Mouse (Mus musculus) bone marrow, adult 2 months (tissue): ENCODE measurements around the gene Hoxb1. TPM values are rescaled to one million over a fixed set of nuclear protein-coding genes. Genes with fewer than 3 reads are reported as not detected.

Experiments used
- H3K27ac ChIP-seq: fragments of 200-500 bp; 2 replicates; pipeline ENCODE4 v1.5.1; 2012; ENCODE audit warnings: low read depth, mild to moderate bottlenecking, control low read depth, inconsistent platforms, low read length; ENCODE audit not compliant: control insufficient read depth, poor library complexity, insufficient read depth
- H3K4me1 ChIP-seq: fragments of 200-500 bp; 2 replicates; pipeline ENCODE4 v1.6.1; 2011; ENCODE audit warnings: low read length; ENCODE audit not compliant: control insufficient read depth, insufficient read depth
- H3K4me3 ChIP-seq: fragments of 200-500 bp; replicated peaks from 2 replicates; pipeline ENCODE3; 2011; ENCODE audit warnings: mild to moderate bottlenecking, low read depth, low read length, control low read depth; ENCODE audit not compliant: control insufficient read depth
- CTCF ChIP-seq: fragments of 200-500 bp; IDR thresholded peaks from 2 replicates; pipeline ENCODE4 v1.5.1; 2011; ENCODE audit warnings: low read length, control low read depth; ENCODE audit not compliant: control insufficient read depth, insufficient read depth
- POLR2A ChIP-seq: fragments of 200-500 bp; IDR thresholded peaks from 2 replicates; pipeline ENCODE4 v1.6.1; 2011; ENCODE audit warnings: low read depth, mild to moderate bottlenecking, control low read depth, low read length, borderline replicate concordance; ENCODE audit not compliant: control insufficient read depth
- WGBS: fragments of 180-500 bp; shearing (Covaris S2); methylation state at CpG from one replicate; pipeline ENCODE4 v1.1.7; 2018; 5-methylcytosine and 5-hydroxymethylcytosine counted together
- polyA plus RNA-seq: library from polyadenylated mRNA; stranded (reverse); fragments of >200 nt; gene quantifications from 2 replicates; pipeline ENCODE4 v1.2.4, GENCODE M21; 2011; ENCODE audit warnings: low replicate concordance; ENCODE audit not compliant: missing spikeins, insufficient read depth, insufficient read length

Hoxb1 gene
- not detected in 2 replicates for polyA plus RNA-seq

DNA sequence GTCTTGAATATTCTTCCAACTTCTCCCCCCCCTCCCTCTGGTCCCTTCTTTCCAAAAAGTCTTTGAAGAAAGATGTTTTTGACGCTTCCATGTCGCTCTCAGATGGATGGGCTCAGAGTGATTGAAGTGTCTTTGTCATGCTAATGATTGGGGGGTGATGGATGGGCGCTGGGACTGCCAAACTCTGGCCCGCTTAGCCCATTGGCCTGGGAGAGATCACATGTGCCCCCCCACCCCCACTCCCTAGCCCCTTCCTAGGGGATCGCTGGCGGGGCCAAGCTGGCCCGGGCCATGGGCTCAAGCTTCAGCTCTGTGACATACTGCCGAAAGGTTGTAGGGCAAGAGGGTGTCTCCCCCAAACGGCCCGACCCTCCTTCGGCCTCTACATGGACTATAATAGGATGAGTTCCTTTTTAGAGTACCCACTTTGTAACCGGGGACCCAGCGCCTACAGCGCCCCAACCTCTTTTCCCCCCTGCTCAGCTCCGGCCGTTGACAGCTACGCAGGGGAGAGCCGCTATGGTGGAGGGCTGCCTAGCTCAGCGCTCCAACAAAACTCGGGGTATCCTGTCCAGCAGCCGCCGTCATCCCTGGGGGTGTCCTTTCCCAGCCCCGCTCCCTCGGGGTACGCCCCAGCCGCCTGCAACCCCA is at the start of gene Hoxb1:
TSS of gene Hoxb1 (plus strand) at position 312 of the 651 bp plus-strand sequence.
- 12% methylated on average over 26 of the region's 26 CpGs for WGBS
- TF ChIP-seq CTCF = no peak
- TF ChIP-seq POLR2A = no peak
- Histone ChIP-seq H3K4me3 (no peak within 1 kb of the TSS), H3K4me1 (no peaks in the 10 kb centered on the region; the same call in 1 of the 2 replicates), H3K27ac (no peak within 1 kb of the TSS)

DNA sequence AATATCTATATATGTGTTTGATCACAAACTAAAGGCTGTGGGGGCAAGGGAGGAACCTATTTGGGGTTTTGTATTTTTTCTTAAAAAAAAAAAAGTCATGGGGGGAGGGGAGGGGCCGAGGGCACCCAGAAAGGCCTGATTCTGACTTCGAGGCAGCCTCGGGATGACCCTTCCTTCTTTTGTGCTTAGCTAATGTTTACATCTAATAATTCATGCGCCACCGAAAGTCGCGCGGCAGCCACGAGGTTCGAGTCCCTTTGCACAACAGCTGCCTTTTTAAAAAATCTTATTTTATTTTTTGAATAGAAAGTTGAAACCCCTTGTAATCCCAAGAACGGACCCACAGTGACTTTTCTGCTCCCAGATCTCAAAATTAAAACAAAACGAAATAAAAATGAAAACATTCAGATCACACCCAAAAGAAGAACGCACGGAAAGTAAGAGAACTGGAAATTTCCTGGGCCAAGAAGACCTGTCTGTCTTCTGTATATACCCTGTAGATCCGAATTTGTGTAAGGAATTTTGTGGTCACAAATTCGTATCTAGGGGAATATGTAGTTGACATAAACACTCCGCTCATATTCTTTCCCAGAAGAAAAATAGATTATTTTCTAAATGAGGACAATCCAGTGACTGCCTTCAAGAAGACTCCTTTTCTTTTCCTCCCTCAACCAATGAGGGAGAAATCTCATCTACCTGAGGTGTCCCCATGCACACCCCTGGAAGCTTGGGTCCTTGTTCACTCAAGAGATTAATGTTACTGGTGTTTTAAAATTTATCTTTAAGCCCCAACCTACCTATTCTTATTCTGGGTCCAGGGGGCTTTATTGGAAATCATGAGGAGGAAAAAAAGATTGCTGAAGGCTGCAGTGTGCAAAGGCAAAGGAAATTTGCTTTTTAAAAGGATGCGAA is 48.6 kb upstream of the Hoxb1 start:
- Histone ChIP-seq H3K27ac (no peak overlapping the region), H3K4me3 (no peak overlapping the region), H3K4me1 (peaks cover 1% of the 10 kb centered on the region; the same call in 1 of the 2 replicates)
- 72% methylated on average over 18 of the region's 18 CpGs for WGBS
- TF ChIP-seq POLR2A = no peak
- no peak for TF ChIP-seq CTCF

DNA sequence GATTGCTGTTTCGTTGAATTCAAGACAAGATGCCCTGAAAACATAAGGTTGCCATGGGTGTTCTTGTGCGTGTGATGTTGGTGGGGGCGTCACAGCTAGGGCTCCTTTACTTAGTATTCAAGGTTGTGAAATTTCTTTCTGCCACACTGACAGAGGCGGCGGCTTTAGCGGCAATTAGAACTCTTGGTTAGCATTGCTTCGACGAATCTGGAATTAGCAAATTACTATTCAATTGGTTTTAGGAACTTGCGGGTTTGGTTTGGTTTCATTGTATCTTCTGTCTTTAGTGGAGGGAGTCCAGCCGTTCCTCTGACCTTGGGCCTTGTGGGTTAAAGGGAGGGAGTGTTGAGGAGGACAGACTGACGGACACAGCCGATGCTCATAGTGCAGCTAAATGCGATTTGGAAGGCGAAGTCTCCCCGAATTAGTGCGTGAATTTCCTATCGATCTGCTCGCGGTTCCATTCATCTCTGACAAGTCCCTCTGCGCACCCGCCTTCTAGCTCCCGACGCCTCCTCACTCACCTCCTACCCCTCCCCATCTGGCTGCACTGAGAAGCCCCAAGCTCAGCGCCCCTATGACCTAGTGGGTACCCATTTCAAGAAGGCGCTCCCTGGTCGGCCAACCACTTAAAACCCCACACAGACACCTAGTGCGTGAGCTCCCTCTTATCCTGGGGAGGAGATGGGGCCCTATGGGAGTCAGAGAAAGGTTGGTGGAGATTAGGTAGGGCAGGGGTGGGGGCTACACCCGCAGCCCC is 47.8 kb upstream of the Hoxb1 start, which contains the start of gene Hoxb4:
TSS of gene Hoxb4 (plus strand) at position 660 of the 760 bp plus-strand sequence.
- Histone ChIP-seq H3K4me3 (peak within 1 kb of the TSS; percentile 81), H3K27ac (peak within 1 kb of the TSS; percentile 54), H3K4me1 (peaks cover 1% of the 10 kb centered on the region; the same call in 1 of the 2 replicates)
- no peak for TF ChIP-seq CTCF
- no peak for TF ChIP-seq POLR2A
- WGBS = 25% methylated on average over 28 of the region's 28 CpGs

DNA sequence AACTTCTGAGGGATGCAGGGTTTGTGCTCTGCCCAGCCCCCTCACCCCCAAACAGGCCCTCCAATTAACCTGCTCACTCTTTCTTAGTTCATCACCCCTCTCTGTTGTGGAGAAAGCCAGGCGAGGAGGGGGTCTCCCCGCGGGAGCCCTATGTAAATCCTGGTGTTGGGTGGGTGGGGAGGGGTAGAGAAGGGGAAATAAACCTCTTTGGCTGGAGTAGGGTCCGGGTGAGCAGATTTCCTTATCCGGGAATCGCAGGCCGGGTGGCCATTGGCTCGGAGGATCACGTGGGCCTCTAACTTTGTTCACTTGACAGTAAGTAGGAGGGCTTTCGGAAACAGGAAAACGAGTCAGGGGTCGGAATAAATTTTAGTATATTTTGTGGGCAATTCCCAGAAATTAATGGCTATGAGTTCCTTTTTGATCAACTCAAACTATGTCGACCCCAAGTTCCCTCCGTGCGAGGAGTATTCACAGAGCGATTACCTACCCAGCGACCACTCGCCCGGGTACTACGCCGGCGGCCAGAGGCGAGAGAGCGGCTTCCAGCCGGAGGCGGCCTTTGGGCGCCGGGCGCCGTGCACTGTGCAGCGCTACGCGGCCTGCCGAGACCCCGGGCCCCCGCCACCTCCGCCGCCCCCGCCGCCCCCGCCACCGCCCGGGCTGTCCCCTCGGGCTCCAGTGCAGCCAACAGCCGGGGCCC is 47.0 kb upstream of the Hoxb1 start:
- peak overlapping the region; percentile 54 for H3K27ac ChIP-seq
- TF ChIP-seq CTCF (no peak), POLR2A (no peak)
- under 1% methylated on average over 28 of the region's 45 CpGs for WGBS

DNA sequence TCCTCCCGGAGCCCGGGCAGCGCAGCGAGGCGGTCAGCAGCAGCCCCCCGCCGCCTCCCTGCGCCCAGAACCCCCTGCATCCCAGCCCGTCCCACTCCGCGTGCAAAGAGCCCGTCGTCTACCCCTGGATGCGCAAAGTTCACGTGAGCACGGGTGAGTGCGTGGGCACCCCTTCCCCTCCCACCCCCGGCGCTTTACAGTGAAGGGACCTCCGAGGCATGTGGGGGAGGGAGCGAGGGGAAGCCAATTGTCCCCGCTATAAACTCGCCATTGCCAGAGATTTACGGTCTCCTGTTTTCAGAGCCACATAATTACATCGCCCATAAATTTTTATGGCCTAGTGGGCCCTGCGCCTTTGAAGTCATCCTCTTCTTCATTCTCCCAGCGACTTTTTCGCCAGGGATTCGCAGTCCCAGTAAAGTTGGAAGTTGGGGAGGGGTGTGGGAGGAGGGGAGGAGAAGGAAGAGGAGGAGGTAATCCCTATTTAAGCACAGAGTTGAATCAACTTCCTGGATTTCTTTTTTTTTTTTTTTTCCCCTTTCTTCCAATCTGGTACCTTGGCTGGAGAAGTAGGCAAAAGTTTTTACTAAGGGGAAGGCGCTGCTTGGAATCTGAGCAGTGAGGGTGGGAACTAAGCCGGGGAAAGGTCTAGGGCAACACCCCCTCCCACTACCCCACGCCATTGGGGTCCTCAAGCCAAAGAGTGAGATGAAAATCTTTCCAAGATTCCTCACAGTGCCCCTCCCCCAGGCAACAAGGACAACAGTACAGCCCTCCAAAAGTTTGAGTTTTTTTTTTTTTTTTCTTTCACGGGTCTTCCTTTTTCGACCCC is 46.3 kb upstream of the Hoxb1 start:
- H3K4me1 ChIP-seq = peaks cover 1% of the 10 kb centered on the region; the same call in 1 of the 2 replicates
- TF ChIP-seq CTCF = no peak
- no peak for TF ChIP-seq POLR2A
- WGBS = under 1% methylated on average over 34 of the region's 34 CpGs
- peak overlapping the region; percentile 81 for H3K4me3 ChIP-seq
- H3K27ac ChIP-seq = peak overlapping the region; percentile 41; the same call in 1 of the 2 replicates

More for the DNA sequence above, 47.0 kb upstream of the Hoxb1 start:
- Histone ChIP-seq H3K4me1 (peaks cover 1% of the 10 kb centered on the region; the same call in 1 of the 2 replicates), H3K4me3 (peak overlapping the region; percentile 81)

DNA sequence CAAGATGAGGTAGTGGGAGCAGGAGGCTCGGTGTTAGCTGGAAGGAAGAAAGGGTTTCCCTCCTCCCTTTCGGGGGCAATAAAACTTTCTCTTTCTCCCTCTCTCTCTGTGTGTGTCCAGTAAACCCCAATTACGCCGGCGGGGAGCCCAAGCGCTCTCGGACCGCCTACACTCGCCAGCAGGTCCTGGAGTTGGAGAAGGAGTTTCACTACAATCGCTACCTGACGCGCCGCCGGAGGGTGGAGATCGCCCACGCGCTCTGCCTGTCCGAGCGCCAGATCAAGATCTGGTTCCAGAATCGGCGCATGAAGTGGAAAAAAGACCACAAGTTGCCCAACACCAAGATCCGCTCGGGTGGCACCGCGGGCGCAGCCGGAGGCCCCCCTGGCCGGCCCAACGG is 45.6 kb upstream of the Hoxb1 start:
- 7% methylated on average over 29 of the region's 29 CpGs for WGBS
- no peak for TF ChIP-seq POLR2A
- TF ChIP-seq CTCF = no peak
- Histone ChIP-seq H3K27ac (no peak overlapping the region), H3K4me3 (peak overlapping the region; percentile 39), H3K4me1 (peaks cover 1% of the 10 kb centered on the region; the same call in 1 of the 2 replicates)
